Mouse (Mus musculus) bone marrow macrophage, adult 2 months (primary cell): ENCODE data around the gene Fgf9.

Source experiments
- CTCF ChIP-seq: IDR thresholded peaks from 2 replicates; pipeline ENCODE4 v1.5.1; 2012; ENCODE audit warnings: low read depth, mild to moderate bottlenecking, low read length, moderate library complexity
- POLR2A ChIP-seq: IDR thresholded peaks from 2 replicates; pipeline ENCODE4 v1.6.1; 2012; ENCODE audit warnings: mild to moderate bottlenecking, low read depth, low read length, borderline replicate concordance

GRCm38 (mm10) chr14:58079471-58079870 lies 9.1 kb downstream of the Fgf9 start:
- no peak for TF ChIP-seq POLR2A
- no peak for TF ChIP-seq CTCF
